Mouse (Mus musculus): ENCODE measurements around the gene Tsr3. TPM values are rescaled to one million over a fixed set of nuclear protein-coding genes. Genes with fewer than 3 reads are reported as not detected.

Gene Tsr3
- polyA plus RNA-seq, 1 experiment: 25.2 TPM

DNA sequence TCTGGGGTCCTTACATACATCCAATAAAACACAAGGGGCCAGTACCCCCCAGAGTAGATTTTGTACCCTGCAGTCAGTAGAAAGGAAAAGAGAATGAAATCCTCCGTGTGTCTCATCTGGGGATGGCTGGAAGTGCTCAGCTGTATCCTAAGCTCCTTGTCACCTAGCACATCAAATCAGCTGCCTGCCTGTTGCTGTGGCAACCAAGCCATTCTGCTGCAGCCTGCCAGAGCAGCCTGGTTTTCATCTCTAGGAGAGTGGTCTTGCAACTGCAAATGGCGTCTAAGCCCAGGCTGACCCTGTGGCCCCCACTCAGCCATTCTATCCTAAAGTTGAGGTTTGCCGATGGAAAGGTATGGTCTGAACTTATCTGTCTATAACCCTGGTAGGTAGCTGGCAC, 12.7 kb downstream of the Tsr3 start:
- no peaks in the 10 kb centered on the region for H3K36me3 ChIP-seq (ENCODE audit: control insufficient read depth, insufficient read depth, low read length, poor library complexity, severe bottlenecking)

GRCm38 (mm10) chr17:25253760-25254159, 13.8 kb downstream of the Tsr3 start:
- H3K27ac ChIP-seq (ENCODE audit: insufficient read depth, low read length): no peak overlapping the region
- H3K27me3 ChIP-seq (ENCODE audit: control insufficient read depth, insufficient read depth, low read length, poor library complexity, severe bottlenecking): no peaks in the 10 kb centered on the region
- H3K4me1 ChIP-seq (ENCODE audit: control insufficient read depth, insufficient read depth, low read length): no peaks in the 10 kb centered on the region
- TF ChIP-seq CTCF (IDR thresholded peaks at IDR 0.05; ENCODE audit: low read depth, low read length): no peak
- no peak overlapping the region for H3K4me3 ChIP-seq (ENCODE audit: low read depth, low read length)
- no peaks in the 10 kb centered on the region for H3K36me3 ChIP-seq (ENCODE audit: control insufficient read depth, insufficient read depth, low read length, poor library complexity, severe bottlenecking)
- H3K9me3 ChIP-seq (replicated peaks; ENCODE audit: control insufficient read depth, insufficient read depth, low read length, poor library complexity, severe bottlenecking): no peaks in the 10 kb centered on the region
- H3K9ac ChIP-seq (ENCODE audit: low read depth, poor library complexity, severe bottlenecking): no peak overlapping the region

More for the DNA sequence above, 12.7 kb downstream of the Tsr3 start:
- H3K27me3 ChIP-seq (ENCODE audit: control insufficient read depth, insufficient read depth, low read length, poor library complexity, severe bottlenecking): no peaks in the 10 kb centered on the region
- H3K4me1 ChIP-seq (ENCODE audit: control insufficient read depth, insufficient read depth, low read length): no peaks in the 10 kb centered on the region
- H3K27ac ChIP-seq (ENCODE audit: insufficient read depth, low read length): no peak overlapping the region
- no peaks in the 10 kb centered on the region for H3K9me3 ChIP-seq (replicated peaks; ENCODE audit: control insufficient read depth, insufficient read depth, low read length, poor library complexity, severe bottlenecking)
- no peak overlapping the region for H3K4me3 ChIP-seq (ENCODE audit: low read depth, low read length)
- TF ChIP-seq CTCF (IDR thresholded peaks at IDR 0.05; ENCODE audit: low read depth, low read length) (no peak), POLR2A (IDR thresholded peaks at IDR 0.05; ENCODE audit: insufficient read depth, low read length) (no peak), EP300 (IDR thresholded peaks at IDR 0.05; ENCODE audit: insufficient read depth, low read depth, low read length) (no peak)
- no peak overlapping the region for H3K9ac ChIP-seq (ENCODE audit: low read depth, poor library complexity, severe bottlenecking)

- Histone ChIP-seq H3K4me1 (ENCODE audit: control insufficient read depth, insufficient read depth, low read length) (no peaks in the 10 kb centered on the region), H3K9me3 (replicated peaks; ENCODE audit: control insufficient read depth, insufficient read depth, low read length, poor library complexity, severe bottlenecking) (no peaks in the 10 kb centered on the region), H3K36me3 (ENCODE audit: control insufficient read depth, insufficient read depth, low read length, poor library complexity, severe bottlenecking) (no peaks in the 10 kb centered on the region), H3K4me3 (ENCODE audit: low read depth, low read length) (no peak overlapping the region), H3K27ac (ENCODE audit: insufficient read depth, low read length) (no peak overlapping the region), H3K27me3 (ENCODE audit: control insufficient read depth, insufficient read depth, low read length, poor library complexity, severe bottlenecking) (no peaks in the 10 kb centered on the region), H3K9ac (ENCODE audit: low read depth, poor library complexity, severe bottlenecking) (no peak overlapping the region)
- TF ChIP-seq CTCF (IDR thresholded peaks at IDR 0.05; ENCODE audit: low read depth, low read length) (no peak), EP300 (IDR thresholded peaks at IDR 0.05; ENCODE audit: insufficient read depth, low read depth, low read length) (no peak), POLR2A (IDR thresholded peaks at IDR 0.05; ENCODE audit: insufficient read depth, low read length) (no peak)
Measured at GRCm38 (mm10) chr17:25255110-25255509, 15.1 kb downstream of the Tsr3 start.

GRCm38 (mm10) chr17:25256140-25256754, 16.3 kb downstream of the Tsr3 start, which contains the start of gene Baiap3:
Gene Baiap3, minus strand, starts transcription at chr17:25256364.
- H3K27ac ChIP-seq (ENCODE audit: insufficient read depth, low read length): no peak within 1 kb of the TSS
- no peaks in the 10 kb centered on the region for H3K36me3 ChIP-seq (ENCODE audit: control insufficient read depth, insufficient read depth, low read length, poor library complexity, severe bottlenecking)
- peak within 1 kb of the TSS; percentile 54 for H3K4me3 ChIP-seq (ENCODE audit: low read depth, low read length)
- no peaks in the 10 kb centered on the region for H3K4me1 ChIP-seq (ENCODE audit: control insufficient read depth, insufficient read depth, low read length)
- no peaks in the 10 kb centered on the region for H3K9me3 ChIP-seq (replicated peaks; ENCODE audit: control insufficient read depth, insufficient read depth, low read length, poor library complexity, severe bottlenecking)
- no peaks in the 10 kb centered on the region for H3K27me3 ChIP-seq (ENCODE audit: control insufficient read depth, insufficient read depth, low read length, poor library complexity, severe bottlenecking)
- H3K9ac ChIP-seq (ENCODE audit: low read depth, poor library complexity, severe bottlenecking): peak within 1 kb of the TSS; percentile 31; the same call in 1 of the 2 replicates
- no peak for TF ChIP-seq EP300 (IDR thresholded peaks at IDR 0.05; ENCODE audit: insufficient read depth, low read depth, low read length)

- H3K4me1 ChIP-seq (ENCODE audit: control insufficient read depth, insufficient read depth, low read length): no peaks in the 10 kb centered on the region
- TF ChIP-seq EP300 (IDR thresholded peaks at IDR 0.05; ENCODE audit: insufficient read depth, low read depth, low read length): no peak
- no peak for TF ChIP-seq CTCF (IDR thresholded peaks at IDR 0.05; ENCODE audit: low read depth, low read length)
- no peak for TF ChIP-seq POLR2A (IDR thresholded peaks at IDR 0.05; ENCODE audit: insufficient read depth, low read length)
Measured at GRCm38 (mm10) chr17:25257804-25258261, 17.9 kb downstream of the Tsr3 start.

GRCm38 (mm10) chr17:25264453-25264852, 24.5 kb downstream of the Tsr3 start:
- Histone ChIP-seq H3K9ac (ENCODE audit: low read depth, poor library complexity, severe bottlenecking) (no peak overlapping the region), H3K4me3 (ENCODE audit: low read depth, low read length) (no peak overlapping the region), H3K4me1 (ENCODE audit: control insufficient read depth, insufficient read depth, low read length) (no peaks in the 10 kb centered on the region), H3K27me3 (ENCODE audit: control insufficient read depth, insufficient read depth, low read length, poor library complexity, severe bottlenecking) (no peaks in the 10 kb centered on the region), H3K36me3 (ENCODE audit: control insufficient read depth, insufficient read depth, low read length, poor library complexity, severe bottlenecking) (peaks cover 63% of the 10 kb centered on the region), H3K27ac (ENCODE audit: insufficient read depth, low read length) (no peak overlapping the region), H3K9me3 (replicated peaks; ENCODE audit: control insufficient read depth, insufficient read depth, low read length, poor library complexity, severe bottlenecking) (no peaks in the 10 kb centered on the region)
- TF ChIP-seq POLR2A (IDR thresholded peaks at IDR 0.05; ENCODE audit: insufficient read depth, low read length): no peak
- no peak for TF ChIP-seq EP300 (IDR thresholded peaks at IDR 0.05; ENCODE audit: insufficient read depth, low read depth, low read length)
- TF ChIP-seq CTCF (IDR thresholded peaks at IDR 0.05; ENCODE audit: low read depth, low read length): peak; percentile 60

More at GRCm38 (mm10) chr17:25257804-25258261, 17.9 kb downstream of the Tsr3 start:
- H3K9ac ChIP-seq (ENCODE audit: low read depth, poor library complexity, severe bottlenecking): no peak overlapping the region
- H3K4me3 ChIP-seq (ENCODE audit: low read depth, low read length): no peak overlapping the region
- peaks cover under 1% of the 10 kb centered on the region; the same call in 1 of the 2 replicates for H3K36me3 ChIP-seq (ENCODE audit: control insufficient read depth, insufficient read depth, low read length, poor library complexity, severe bottlenecking)
- no peaks in the 10 kb centered on the region for H3K9me3 ChIP-seq (replicated peaks; ENCODE audit: control insufficient read depth, insufficient read depth, low read length, poor library complexity, severe bottlenecking)
- no peak overlapping the region for H3K27ac ChIP-seq (ENCODE audit: insufficient read depth, low read length)
- H3K27me3 ChIP-seq (ENCODE audit: control insufficient read depth, insufficient read depth, low read length, poor library complexity, severe bottlenecking): no peaks in the 10 kb centered on the region
